In the genomic region with DNA sequence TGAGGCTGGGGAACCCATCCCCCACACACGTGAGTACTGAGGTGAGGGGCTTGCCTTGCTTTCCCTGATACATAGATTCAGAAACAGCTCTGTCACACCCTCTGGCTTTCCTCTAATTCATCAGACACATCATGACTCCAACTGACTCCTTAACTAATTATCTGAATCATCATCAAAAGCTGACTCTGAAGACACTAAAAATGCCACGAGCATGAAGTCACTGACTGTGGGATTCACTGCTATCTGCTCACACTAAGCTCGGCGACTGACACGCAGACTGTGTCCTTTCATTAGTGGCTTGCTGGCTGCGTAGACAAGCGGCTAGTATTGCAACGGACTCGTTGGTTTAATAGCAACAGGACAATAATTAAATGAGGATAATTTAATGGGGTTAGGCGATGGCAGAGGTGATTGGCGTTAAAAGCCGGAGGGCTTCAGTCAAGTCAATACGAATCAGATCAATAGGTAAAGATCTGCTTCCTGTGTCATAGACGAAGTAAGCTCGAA, we compare ENCODE assay signal across 9 mouse cellular contexts. TPM values are rescaled to one million over a fixed set of nuclear protein-coding genes. Genes with fewer than 3 reads are reported as not detected.
DNase-seq lines count a peak whose midpoint lies in the region; ATAC-seq lines count a peak whose summit lies in the region.
"Had no signal": no experiment of that assay in that cellular context is flagged by ENCODE, and none has a peak within 500 bp of the region (broad histone marks: within the 10 kb centered on the region; RNA-seq: fewer than 3 reads in every experiment).

No protein-coding gene starts in this region.

- H3K9ac ChIP-seq in kidney, embryonic 16.5 days (replicated peaks; ENCODE audit: low read length): no peak overlapping the region
- H3K9ac ChIP-seq in embryonic facial prominence, embryonic 11.5 days (replicated peaks; ENCODE audit: low read length): no peak overlapping the region
- peak overlapping the region; percentile 53; the same call in 1 of the 2 replicates for H3K9ac ChIP-seq in intestine, embryonic 16.5 days (ENCODE audit: low read depth, low read length)
- H3K9ac ChIP-seq in neural tube, embryonic 12.5 days: peak overlapping the region; percentile 40; the same call in 1 of the 2 replicates

- H3K36me3 ChIP-seq in kidney, embryonic 16.5 days (ENCODE audit: insufficient read depth, low read length): no peaks in the 10 kb centered on the region
- no peaks in the 10 kb centered on the region for H3K36me3 ChIP-seq in embryonic facial prominence, embryonic 11.5 days (replicated peaks; ENCODE audit: control insufficient read depth, insufficient read depth, low read depth, low read length)
- no peaks in the 10 kb centered on the region for H3K36me3 ChIP-seq in intestine, embryonic 16.5 days (ENCODE audit: control insufficient read depth, insufficient read depth, low read length)
- no peaks in the 10 kb centered on the region for H3K36me3 ChIP-seq in neural tube, embryonic 12.5 days

- H3K4me3 ChIP-seq in kidney, embryonic 16.5 days (ENCODE audit: low read length): peak overlapping the region; percentile 32
- H3K4me3 ChIP-seq in embryonic facial prominence, embryonic 11.5 days (ENCODE audit: low read depth, low read length): no peak overlapping the region; the same call in 1 of the 2 replicates
- peak overlapping the region; percentile 40; the same call in 1 of the 2 replicates for H3K4me3 ChIP-seq in intestine, embryonic 16.5 days (ENCODE audit: low read length)
- peak overlapping the region; percentile 21 for H3K4me3 ChIP-seq in neural tube, embryonic 12.5 days

- H3K27me3 ChIP-seq in kidney, embryonic 16.5 days (ENCODE audit: insufficient read depth, low read length): no peaks in the 10 kb centered on the region
- no peaks in the 10 kb centered on the region for H3K27me3 ChIP-seq in embryonic facial prominence, embryonic 11.5 days (ENCODE audit: control insufficient read depth, insufficient read depth, low read length)
- H3K27me3 ChIP-seq in intestine, embryonic 16.5 days (replicated peaks; ENCODE audit: control insufficient read depth, insufficient read depth, low read length): no peaks in the 10 kb centered on the region
- H3K27me3 ChIP-seq in neural tube, embryonic 12.5 days (replicated peaks): no peaks in the 10 kb centered on the region

- DNase-seq in kidney, postnatal 4 days: no peak
- DNase-seq in embryonic facial prominence, embryonic 11.5 days (ENCODE audit: low spot score): no peak
- DNase-seq in thymus, postnatal 14 days: no peak
- no peak for DNase-seq in c-Kit-positive CD71-positive TER-119-positive erythroid progenitor cells, embryonic 14.5 days (ENCODE audit: low spot score)
- no peak for DNase-seq in adrenal gland, adult 18-20 months (ENCODE audit: low spot score in 2 of 2)

- WGBS in kidney, embryonic 16.5 days: 66% methylated on average over 15 of the region's 15 CpGs
- 69% methylated on average over 15 of the region's 15 CpGs for WGBS in embryonic facial prominence, embryonic 11.5 days
- WGBS in intestine, embryonic 16.5 days: 60% methylated on average over 15 of the region's 15 CpGs
- 70% methylated on average over 15 of the region's 15 CpGs for WGBS in neural tube, embryonic 12.5 days

- no peaks in the 10 kb centered on the region for H3K9me3 ChIP-seq in kidney, embryonic 16.5 days (ENCODE audit: low read length)
- H3K9me3 ChIP-seq in embryonic facial prominence, embryonic 11.5 days (replicated peaks; ENCODE audit: control insufficient read depth, low read length): no peaks in the 10 kb centered on the region
- H3K9me3 ChIP-seq in intestine, embryonic 16.5 days (ENCODE audit: control insufficient read depth, low read length): no peaks in the 10 kb centered on the region
- H3K9me3 ChIP-seq in neural tube, embryonic 12.5 days: no peaks in the 10 kb centered on the region

- no peak overlapping the region for H3K27ac ChIP-seq in kidney, embryonic 16.5 days (ENCODE audit: low read length)
- no peak overlapping the region for H3K27ac ChIP-seq in embryonic facial prominence, embryonic 11.5 days (replicated peaks; ENCODE audit: low read depth, low read length)
- no peak overlapping the region for H3K27ac ChIP-seq in intestine, embryonic 16.5 days (ENCODE audit: low read length)
- no peak overlapping the region; the same call in 1 of the 2 replicates for H3K27ac ChIP-seq in neural tube, embryonic 12.5 days
- H3K27ac ChIP-seq: macrophage had no signal

- ATAC-seq in kidney, embryonic 16.5 days (ENCODE audit: low FRiP score, low TSS enrichment): no peak
- ATAC-seq in embryonic facial prominence, embryonic 11.5 days (replicated peaks; ENCODE audit: insufficient number of reproducible peaks, low FRiP score, low TSS enrichment, low read depth): no peak
- no peak for ATAC-seq in intestine, embryonic 16.5 days
- ATAC-seq in neural tube, embryonic 12.5 days (ENCODE audit: low FRiP score, low read depth): no peak

- peak overlapping the region; percentile 49 for H3K4me2 ChIP-seq in kidney, embryonic 16.5 days (replicated peaks; ENCODE audit: low read depth, low read length)
- peak overlapping the region; percentile 2 for H3K4me2 ChIP-seq in embryonic facial prominence, embryonic 11.5 days (ENCODE audit: low read depth, low read length)
- H3K4me2 ChIP-seq in intestine, embryonic 16.5 days (ENCODE audit: low read depth, low read length): peak overlapping the region; percentile 54
- H3K4me2 ChIP-seq in neural tube, embryonic 12.5 days (replicated peaks): peak overlapping the region; percentile 55

- peaks cover 9% of the 10 kb centered on the region; the same call in 1 of the 2 replicates for H3K4me1 ChIP-seq in kidney, embryonic 16.5 days (ENCODE audit: insufficient read depth, low read length)
- H3K4me1 ChIP-seq in embryonic facial prominence, embryonic 11.5 days (ENCODE audit: control insufficient read depth, insufficient read depth, low read length): no peaks in the 10 kb centered on the region
- H3K4me1 ChIP-seq in intestine, embryonic 16.5 days (ENCODE audit: control insufficient read depth, insufficient read depth, low read length): peaks cover 4% of the 10 kb centered on the region; the same call in 1 of the 2 replicates
- H3K4me1 ChIP-seq in neural tube, embryonic 12.5 days: peaks cover 10% of the 10 kb centered on the region; the same call in 1 of the 2 replicates

RNA-seq across cellular contexts. Expression of gene Plet1, which starts 6.2 kb away (rescaled TPM):
- 36.9 and 37.1 TPM in 2 replicates for polyA plus RNA-seq in kidney, embryonic 16.5 days (2015; fragmentation: Nextera tagmentation; extraction: Ambion mirVana)
- polyA plus RNA-seq in embryonic facial prominence, embryonic 11.5 days (2014; fragmentation: Nextera tagmentation; extraction: Ambion mirVana): 0.32 and 0.49 TPM in 2 replicates
- polyA plus RNA-seq in intestine, embryonic 16.5 days (2015; fragmentation: Nextera tagmentation; extraction: Ambion mirVana): 1.2 and 1.3 TPM in 2 replicates
- polyA plus RNA-seq in neural tube, embryonic 12.5 days (2016; fragmentation: Nextera tagmentation; extraction: Ambion mirVana): 0.22 and 0.24 TPM in 2 replicates
- total RNA-seq in adrenal gland, adult 18-20 months (2021): under 1 TPM in 1 of 2 experiments, not detected in 1; 0.29 TPM
- polyA plus RNA-seq: macrophage had no signal

RNA-seq across cellular contexts. Expression of gene Pts, which starts 28.0 kb away (rescaled TPM):
- polyA plus RNA-seq in kidney, embryonic 16.5 days (2015; fragmentation: Nextera tagmentation; extraction: Ambion mirVana): 96.6 and 108 TPM in 2 replicates
- polyA plus RNA-seq in embryonic facial prominence, embryonic 11.5 days (2014; fragmentation: Nextera tagmentation; extraction: Ambion mirVana): 59.7 and 64.6 TPM in 2 replicates
- 106 and 107 TPM in 2 replicates for polyA plus RNA-seq in intestine, embryonic 16.5 days (2015; fragmentation: Nextera tagmentation; extraction: Ambion mirVana)
- polyA plus RNA-seq in neural tube, embryonic 12.5 days (2016; fragmentation: Nextera tagmentation; extraction: Ambion mirVana): 98.8 and 101 TPM in 2 replicates
- total RNA-seq in adrenal gland, adult 18-20 months (2021): 10 to 100 TPM; 76.0 to 77.4 TPM

RNA-seq across cellular contexts. Expression of gene Il18, which starts 54.1 kb away (rescaled TPM):
- polyA plus RNA-seq in kidney, embryonic 16.5 days (2015; fragmentation: Nextera tagmentation; extraction: Ambion mirVana): 1.9 and 2.9 TPM in 2 replicates
- polyA plus RNA-seq in embryonic facial prominence, embryonic 11.5 days (2014; fragmentation: Nextera tagmentation; extraction: Ambion mirVana): 2.4 and 3.3 TPM in 2 replicates
- 23.3 and 35.5 TPM in 2 replicates for polyA plus RNA-seq in intestine, embryonic 16.5 days (2015; fragmentation: Nextera tagmentation; extraction: Ambion mirVana)
- 10.4 and 13.6 TPM in 2 replicates for polyA plus RNA-seq in neural tube, embryonic 12.5 days (2016; fragmentation: Nextera tagmentation; extraction: Ambion mirVana)
- total RNA-seq in adrenal gland, adult 18-20 months (2021): 1 to 10 TPM; 3.9 to 6.5 TPM

RNA-seq across cellular contexts. Expression of gene Bco2, which starts 54.5 kb away (rescaled TPM):
- polyA plus RNA-seq in kidney, embryonic 16.5 days (2015; fragmentation: Nextera tagmentation; extraction: Ambion mirVana): 0.15 and 0.24 TPM in 2 replicates
- polyA plus RNA-seq in embryonic facial prominence, embryonic 11.5 days (2014; fragmentation: Nextera tagmentation; extraction: Ambion mirVana): 0.13 and 0.47 TPM in 2 replicates
- 7.6 and 10.4 TPM in 2 replicates for polyA plus RNA-seq in intestine, embryonic 16.5 days (2015; fragmentation: Nextera tagmentation; extraction: Ambion mirVana)
- polyA plus RNA-seq in neural tube, embryonic 12.5 days (2016; fragmentation: Nextera tagmentation; extraction: Ambion mirVana): 0.09 and 0.15 TPM in 2 replicates
- 1 to 10 TPM; 4.6 to 4.7 TPM for total RNA-seq in adrenal gland, adult 18-20 months (2021)

Comparison
In these comparisons a context has a peak if more than half of its experiments do, and no peak if none do; other contexts are left out.
1. H3K4me2 ChIP-seq: peak in every context shown above with its lines; median percentile 55 in neural tube, embryonic 12.5 days; 54 in intestine, embryonic 16.5 days; 49 in kidney, embryonic 16.5 days; 2 in embryonic facial prominence, embryonic 11.5 days.
2. H3K9ac ChIP-seq: peak in intestine, embryonic 16.5 days (single experiment) and neural tube, embryonic 12.5 days (single experiment); none in kidney, embryonic 16.5 days (single experiment) and embryonic facial prominence, embryonic 11.5 days (single experiment).
3. RNA of gene Plet1, which starts 6.2 kb away (polyA plus RNA-seq): 36.9 to 37.1 TPM in kidney, embryonic 16.5 days; 1.2 to 1.3 TPM in intestine, embryonic 16.5 days, 0.32 to 0.49 TPM in embryonic facial prominence, embryonic 11.5 days and 0.22 to 0.24 TPM in neural tube, embryonic 12.5 days; every median in the first group is over 10 times any median in the second.